Mouse (Mus musculus): Measurements from ENCODE around the gene Mtif2.

Mtif2 gene

GRCm38 (mm10) chr11:29560452-29560851 is 34.2 kb downstream of the Mtif2 start:
- DNase-seq (ENCODE audit: low spot score): no peak

DNA sequence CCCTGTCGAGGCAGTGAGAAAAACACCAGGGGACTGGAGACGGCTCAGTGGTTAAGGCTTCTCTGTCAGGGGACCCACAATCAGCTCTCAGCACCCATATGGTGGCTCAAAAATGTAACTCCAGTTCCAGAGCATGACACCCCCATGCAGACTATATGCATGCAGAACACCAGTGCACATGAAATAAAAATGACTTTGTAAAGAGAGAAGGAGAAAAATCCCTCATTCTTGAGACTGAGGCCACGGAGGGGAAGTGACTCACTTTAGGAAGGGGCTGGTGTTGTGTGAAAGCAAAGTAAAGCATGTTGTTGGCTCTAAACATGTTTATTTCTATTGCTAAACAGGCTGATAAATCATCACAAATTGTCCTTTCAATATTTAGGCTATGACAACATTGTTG is 34.8 kb downstream of the Mtif2 start:
- no peak for DNase-seq (ENCODE audit: low spot score)

- no peak for DNase-seq (ENCODE audit: low spot score)
Measured at GRCm38 (mm10) chr11:29563406-29563805, 37.2 kb downstream of the Mtif2 start.

GRCm38 (mm10) chr11:29571536-29571935 is 45.3 kb downstream of the Mtif2 start:
- no peak for DNase-seq (ENCODE audit: low spot score)

- DNase-seq (ENCODE audit: low spot score): no peak
Measured at GRCm38 (mm10) chr11:29572656-29573055, 46.4 kb downstream of the Mtif2 start.

GRCm38 (mm10) chr11:29579610-29580009 is 53.4 kb downstream of the Mtif2 start:
- DNase-seq (ENCODE audit: low spot score): no peak
